Mouse (Mus musculus) urinary bladder, adult 18-20 months (tissue): ENCODE data around the gene Sec13.

Experiments used
- DNase-seq, 2 experiments: peaks; one replicate each; pipeline ENCODE4 v3.0.0; 2022; ENCODE audit warnings: low spot score in 2 of 2, mixed read lengths in 2 of 2

Gene Sec13

GRCm38 (mm10) chr6:113712718-113713117, 27.8 kb downstream of the Sec13 start:
- DNase-seq, result no peak

GRCm38 (mm10) chr6:113697222-113698205, 43.0 kb downstream of the Sec13 start:
- peak in 1 of 2 experiments; percentile 28 for DNase-seq

DNA sequence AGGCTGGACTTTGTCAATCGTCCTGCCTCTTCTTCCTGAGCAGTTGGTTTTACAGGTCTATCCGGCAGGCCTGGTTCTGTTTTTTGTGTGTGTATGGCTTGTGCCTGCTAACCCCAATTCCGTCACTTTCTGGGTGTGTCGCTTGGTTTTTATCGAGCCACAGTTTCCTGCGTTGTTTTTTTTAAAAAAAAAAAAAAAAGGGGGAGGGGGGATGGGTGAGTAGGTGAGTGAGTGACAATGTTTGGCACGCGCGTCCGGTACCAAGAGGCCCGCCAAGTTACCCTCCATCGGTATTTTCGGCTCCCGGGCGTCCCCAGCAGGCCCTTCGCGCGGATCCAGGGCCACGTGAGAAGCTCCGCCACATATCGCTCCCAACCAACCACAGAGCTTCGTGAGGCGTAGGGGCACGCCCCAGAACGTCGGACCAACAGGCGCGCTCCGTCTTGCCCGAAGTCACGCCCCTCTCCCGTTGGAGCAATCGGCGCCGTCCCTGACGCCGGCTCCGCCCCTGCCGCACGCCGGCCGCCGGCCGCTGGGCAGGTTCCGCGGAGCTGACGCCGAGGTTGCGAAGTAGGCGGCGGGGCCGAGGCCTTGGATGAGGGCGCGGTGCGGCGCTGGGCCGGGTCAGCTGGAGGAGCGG, 43.8 kb downstream of the Sec13 start, which contains the start of gene Tatdn2:
Gene Tatdn2, plus strand, starts transcription at position 469 of the 640 bp plus-strand sequence.
- peak; percentile 88 to 97 for DNase-seq

GRCm38 (mm10) chr6:113695766-113696355, 44.7 kb downstream of the Sec13 start:
- no peak for DNase-seq

DNA sequence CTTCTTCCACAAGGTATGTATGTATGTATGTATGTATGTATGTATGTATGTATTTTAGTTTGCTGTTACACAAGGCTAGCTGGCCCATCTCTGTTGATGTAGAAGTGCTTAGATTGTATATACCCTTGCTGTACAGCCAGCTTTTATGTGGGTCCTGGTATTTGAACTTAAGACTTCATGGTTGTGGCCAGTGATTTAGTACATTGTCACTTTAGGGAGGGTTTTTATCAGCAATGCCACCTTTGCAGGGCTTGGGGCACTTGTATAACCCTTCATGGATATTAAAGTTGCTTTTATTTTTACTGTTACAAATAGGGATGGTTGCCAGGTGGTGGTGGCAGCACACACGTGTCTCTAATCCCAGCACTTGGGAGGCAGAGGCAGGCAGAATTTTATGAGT, 45.3 kb downstream of the Sec13 start:
- no peak for DNase-seq

DNA sequence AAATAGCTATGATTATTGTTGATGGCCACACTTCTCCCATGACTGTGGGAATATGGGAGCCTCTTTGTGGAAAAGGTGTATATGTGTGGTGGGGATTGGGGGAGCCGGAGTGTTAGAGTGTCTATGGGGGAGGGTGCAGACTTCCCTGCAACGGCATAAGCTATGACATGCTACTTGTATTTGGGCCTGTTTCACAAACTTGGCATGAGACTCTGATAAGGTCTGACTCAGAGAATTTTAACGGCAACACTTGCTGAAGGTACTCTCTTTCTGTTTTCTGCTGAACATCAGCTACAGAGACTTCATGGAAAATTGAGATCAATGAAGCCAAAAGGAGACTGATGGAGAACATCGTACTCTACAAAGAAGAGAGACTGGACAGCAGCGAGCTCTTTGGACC, 47.2 kb downstream of the Sec13 start:
- DNase-seq, result no peak

DNA sequence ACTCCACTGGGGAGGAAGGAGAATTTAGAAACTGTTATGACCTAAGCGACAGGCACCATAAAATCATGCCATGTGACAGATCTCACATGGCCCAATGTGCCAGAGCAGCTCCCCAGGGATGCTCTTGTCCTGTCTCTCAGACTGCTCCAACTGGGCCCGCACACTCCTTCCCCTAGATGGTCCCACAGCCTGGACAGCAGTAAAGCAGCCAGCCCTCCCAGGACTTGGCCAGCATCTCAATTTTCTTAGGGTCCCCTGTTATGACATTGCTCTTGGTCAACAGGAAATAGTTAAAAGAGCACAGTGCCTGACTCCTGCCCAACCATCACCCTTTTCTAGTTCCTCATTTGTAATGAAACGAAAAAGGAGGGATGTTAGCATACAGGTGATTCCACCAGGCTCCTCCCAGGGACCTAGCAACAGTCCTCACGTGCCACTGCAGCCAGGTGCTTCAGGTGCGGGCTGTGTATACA, 47.8 kb downstream of the Sec13 start:
- no peak for DNase-seq

DNA sequence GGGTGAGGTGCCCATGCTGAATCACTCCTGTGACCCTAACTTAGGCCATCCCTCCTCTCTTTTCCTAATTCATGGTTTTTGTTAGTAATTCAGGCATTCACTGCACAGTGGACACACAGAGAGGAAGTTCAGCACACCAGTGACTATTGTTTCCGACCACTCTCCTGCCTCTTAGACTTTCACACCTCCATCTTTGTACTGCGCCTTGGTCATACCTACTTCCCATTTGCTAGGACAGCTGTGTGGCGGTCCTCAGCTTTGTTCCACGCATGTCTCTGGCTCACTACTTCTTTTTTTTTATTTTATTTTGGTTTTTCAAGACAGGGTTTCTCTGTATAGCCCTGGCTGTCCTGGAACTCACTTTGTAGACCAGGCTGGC, 49.5 kb downstream of the Sec13 start:
- DNase-seq, result no peak

GRCm38 (mm10) chr6:113690400-113691083, 50.0 kb downstream of the Sec13 start:
- peak; percentile 68 to 75 for DNase-seq

DNA sequence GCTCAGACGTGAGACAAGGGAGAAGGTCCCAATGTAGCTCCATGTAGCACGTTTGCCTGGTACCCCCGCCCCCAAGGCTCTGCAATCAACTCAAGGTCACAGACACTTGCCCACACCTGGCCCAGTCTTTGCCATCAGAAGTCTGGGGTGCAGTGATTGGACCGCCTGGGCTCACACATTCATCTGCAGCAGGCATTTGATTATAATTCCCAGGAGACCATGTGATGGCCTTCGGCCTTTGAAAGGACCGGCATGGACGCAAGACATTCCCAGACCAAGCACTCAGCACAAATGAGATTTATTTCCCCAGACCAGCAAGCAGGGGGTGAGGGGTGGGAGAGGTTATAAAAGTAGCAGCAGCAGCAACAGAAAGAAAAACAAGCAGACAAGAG, 50.5 kb downstream of the Sec13 start:
- DNase-seq, result peak in 1 of 2 experiments; percentile 38

DNA sequence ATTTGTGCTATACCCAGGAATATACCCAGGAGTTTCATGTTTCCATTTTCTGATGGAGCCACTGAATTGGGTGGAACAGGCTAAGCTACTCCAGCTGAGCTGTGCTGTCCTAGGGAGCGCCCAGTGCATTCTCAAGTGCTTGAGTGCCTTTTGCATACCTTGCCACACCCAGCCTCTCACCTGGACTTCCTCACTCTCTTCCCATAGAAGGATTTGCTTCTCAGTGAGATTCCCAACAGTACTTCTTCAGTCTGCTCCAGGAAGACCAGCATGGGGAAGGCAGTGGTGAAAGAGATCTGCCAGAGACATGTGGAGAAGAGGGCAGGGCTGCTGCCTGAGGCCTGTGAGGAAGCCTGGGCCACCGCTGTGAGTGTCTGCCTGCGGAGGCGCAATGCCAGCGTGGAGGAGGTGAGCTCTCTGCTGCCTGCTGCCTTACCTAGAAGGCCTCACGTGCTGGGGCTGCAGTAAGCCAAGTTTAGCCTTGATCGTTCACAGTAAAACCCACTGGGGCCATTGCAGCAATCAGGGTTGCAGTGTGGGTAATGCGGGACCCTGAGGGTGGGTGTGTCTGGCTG, 53.9 kb downstream of the Sec13 start:
- peak; percentile 24 to 49 for DNase-seq

- no peak for DNase-seq
Observed at GRCm38 (mm10) chr6:113683081-113683825, 57.3 kb downstream of the Sec13 start.

DNA sequence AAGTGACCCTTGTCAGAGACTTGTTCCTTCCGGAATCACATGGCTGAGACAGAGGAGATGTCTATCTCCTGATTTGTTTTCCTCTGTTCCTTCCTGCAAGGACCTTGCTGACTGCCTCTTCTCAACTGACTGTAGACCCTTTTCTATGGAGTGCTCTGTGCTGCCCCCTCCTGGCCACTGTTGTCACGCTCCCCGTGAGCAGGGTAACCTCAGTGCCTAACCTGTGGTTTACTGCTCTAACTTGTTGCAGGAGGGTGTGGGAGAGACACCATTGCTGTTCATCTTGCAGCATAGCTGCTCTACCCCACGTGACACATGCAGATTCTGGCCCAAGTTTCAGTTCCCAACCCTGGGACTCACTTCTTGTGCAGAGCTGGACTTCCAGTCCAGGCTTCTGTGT, 59.3 kb downstream of the Sec13 start:
- DNase-seq, result peak; percentile 74 to 77

DNA sequence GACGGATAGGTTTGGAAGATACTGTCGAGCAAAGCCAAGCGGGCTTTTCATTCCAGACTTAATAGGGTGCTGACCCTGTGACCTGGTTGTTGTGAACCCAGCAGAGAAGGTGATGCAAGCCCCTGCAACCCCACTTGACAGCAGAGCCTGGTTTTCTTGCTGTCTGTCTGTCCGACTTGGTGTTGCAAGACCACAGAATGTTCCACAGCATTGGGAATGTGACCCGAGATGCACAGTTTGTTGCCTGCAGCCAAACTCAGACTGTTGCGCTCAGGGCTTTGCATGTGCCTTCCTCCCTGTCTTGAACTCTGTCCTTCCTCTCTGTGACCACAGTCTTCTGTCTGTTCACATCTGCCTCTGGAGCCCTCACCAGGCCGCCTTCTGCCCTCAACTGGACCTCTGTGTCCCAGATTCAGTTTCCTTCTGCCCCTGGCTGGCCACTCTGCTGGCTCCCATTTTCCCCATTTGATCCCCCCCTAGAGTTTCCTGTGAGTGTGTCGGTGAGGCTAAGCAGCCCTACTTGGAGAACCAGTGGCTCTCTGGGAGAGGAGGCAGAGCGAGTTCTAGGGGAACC, 60.5 kb downstream of the Sec13 start:
- no peak for DNase-seq

- no peak for DNase-seq
Observed at GRCm38 (mm10) chr6:113678246-113679012, 62.1 kb downstream of the Sec13 start.
